Mouse (Mus musculus) heart, embryonic 16.5 days (tissue): ENCODE results near the gene Ano2. TPM values are rescaled to one million over a fixed set of nuclear protein-coding genes. Genes with fewer than 3 reads are reported as not detected.

Experiments
- ATAC-seq: fragments of 200-750 bp; cut with Nextera tagmentation; replicated peaks from 2 replicates; pipeline ENCODE4 v1.8.0; 2017; ENCODE audit warnings: moderate number of reproducible peaks; ENCODE audit not compliant: insufficient read depth, low FRiP score; ENCODE audit errors: extremely low read depth
- H3K27ac ChIP-seq: fragments of 300-500 bp; sonication (generic); 2 replicates; pipeline ENCODE4 v1.5.1; 2014; ENCODE audit warnings: mild to moderate bottlenecking, low read length, control low read depth, moderate library complexity
- H3K27me3 ChIP-seq: fragments of 300-500 bp; sonication (generic); 2 replicates; pipeline ENCODE4 v1.6.1; 2014; ENCODE audit warnings: low read length, mixed read lengths; ENCODE audit not compliant: control insufficient read depth, insufficient read depth
- H3K36me3 ChIP-seq: fragments of 300-500 bp; sonication (generic); 2 replicates; pipeline ENCODE4 v1.6.1; 2014; ENCODE audit not compliant: control insufficient read depth, insufficient read depth
- H3K4me1 ChIP-seq: fragments of 300-500 bp; sonication (generic); 2 replicates; pipeline ENCODE4 v1.6.1; 2014; ENCODE audit warnings: low read length, mixed read lengths; ENCODE audit not compliant: control insufficient read depth, insufficient read depth
- H3K4me2 ChIP-seq: fragments of 300-500 bp; sonication (generic); 2 replicates; pipeline ENCODE4 v1.6.1; 2014; ENCODE audit warnings: low read depth, mild to moderate bottlenecking, control low read depth, low read length
- H3K4me3 ChIP-seq: fragments of 300-500 bp; sonication (generic); 2 replicates; pipeline ENCODE4 v1.5.1; 2014; ENCODE audit warnings: mild to moderate bottlenecking, control low read depth, low read length
- H3K9ac ChIP-seq: fragments of 300-500 bp; sonication (generic); 2 replicates; pipeline ENCODE4 v1.6.1; 2014; ENCODE audit warnings: low read length, control low read depth
- H3K9me3 ChIP-seq: fragments of 300-500 bp; sonication (generic); replicated peaks from 2 replicates; pipeline ENCODE4 v1.6.1; 2016; ENCODE audit warnings: low read length; ENCODE audit not compliant: control insufficient read depth
- WGBS: fragments of 180-500 bp; shearing (Covaris S2); extraction: QIAGEN DNeasy Blood & Tissue Kit; methylation state at CpG from one replicate; pipeline ENCODE4 v1.1.7; 2014; 5-methylcytosine and 5-hydroxymethylcytosine counted together
- polyA plus RNA-seq: library from polyadenylated mRNA; unstranded; fragments of >200 nt; fragmentation: Nextera tagmentation; extraction: Ambion mirVana; gene quantifications from 2 replicates; pipeline ENCODE4 v1.2.1, GENCODE M21; 2015

The Ano2 gene
- polyA plus RNA-seq, 1 experiment from 2014 or later = 0.08 TPM

GRCm38 (mm10) chr6:125727484-125727911 lies 37.3 kb downstream of the Ano2 start:
- no peak overlapping the region for H3K4me3 ChIP-seq
- H3K9me3 ChIP-seq = no peaks in the 10 kb centered on the region
- H3K27me3 ChIP-seq = no peaks in the 10 kb centered on the region
- no peak overlapping the region for H3K27ac ChIP-seq
- ATAC-seq = no peak
- H3K36me3 ChIP-seq = no peaks in the 10 kb centered on the region
- WGBS = 64% methylated on average over 5 of the region's 5 CpGs
- H3K9ac ChIP-seq = no peak overlapping the region
- H3K4me1 ChIP-seq = no peaks in the 10 kb centered on the region
- H3K4me2 ChIP-seq = no peak overlapping the region

GRCm38 (mm10) chr6:125729471-125729870 lies 39.3 kb downstream of the Ano2 start:
- no peak overlapping the region for H3K9ac ChIP-seq
- ATAC-seq = no peak
- no peaks in the 10 kb centered on the region for H3K4me1 ChIP-seq
- H3K36me3 ChIP-seq = no peaks in the 10 kb centered on the region
- no peak overlapping the region for H3K27ac ChIP-seq
- 70% methylated on average over 6 of the region's 6 CpGs for WGBS
- H3K4me3 ChIP-seq = no peak overlapping the region
- H3K27me3 ChIP-seq = no peaks in the 10 kb centered on the region
- no peaks in the 10 kb centered on the region for H3K9me3 ChIP-seq
- no peak overlapping the region for H3K4me2 ChIP-seq

DNA sequence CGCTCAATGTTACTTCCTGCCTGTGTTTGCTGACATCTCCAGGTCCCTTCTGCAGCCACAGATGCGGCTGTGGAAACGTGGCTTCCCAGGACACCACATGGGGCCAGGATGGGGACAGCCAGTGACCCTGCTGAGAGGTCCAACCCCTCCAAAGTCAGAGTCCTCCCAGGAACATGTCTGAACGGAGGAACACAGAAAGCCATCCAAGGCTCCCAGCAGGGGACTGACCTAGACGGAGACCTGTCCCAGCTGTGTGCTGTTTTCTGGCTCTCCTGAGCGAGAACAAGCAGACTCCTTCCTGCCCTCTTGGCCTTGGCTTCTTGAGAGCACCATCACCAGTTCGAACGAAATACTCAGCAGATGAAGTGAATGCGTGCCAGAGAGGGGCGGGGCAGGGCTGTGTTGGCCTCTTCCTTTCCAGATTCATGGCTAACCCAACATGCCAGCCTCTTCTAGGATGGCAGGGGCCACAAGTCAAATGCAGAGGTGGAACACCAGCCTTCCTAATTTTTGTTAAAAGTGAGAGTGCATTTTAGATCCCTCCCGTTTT lies 39.8 kb downstream of the Ano2 start:
- H3K27me3 ChIP-seq = no peaks in the 10 kb centered on the region
- WGBS = 61% methylated on average over 11 of the region's 11 CpGs
- no peak overlapping the region for H3K4me3 ChIP-seq
- no peak overlapping the region for H3K9ac ChIP-seq
- no peaks in the 10 kb centered on the region for H3K9me3 ChIP-seq
- no peaks in the 10 kb centered on the region for H3K36me3 ChIP-seq
- ATAC-seq = no peak
- H3K27ac ChIP-seq = no peak overlapping the region
- no peaks in the 10 kb centered on the region for H3K4me1 ChIP-seq
- H3K4me2 ChIP-seq = no peak overlapping the region

DNA sequence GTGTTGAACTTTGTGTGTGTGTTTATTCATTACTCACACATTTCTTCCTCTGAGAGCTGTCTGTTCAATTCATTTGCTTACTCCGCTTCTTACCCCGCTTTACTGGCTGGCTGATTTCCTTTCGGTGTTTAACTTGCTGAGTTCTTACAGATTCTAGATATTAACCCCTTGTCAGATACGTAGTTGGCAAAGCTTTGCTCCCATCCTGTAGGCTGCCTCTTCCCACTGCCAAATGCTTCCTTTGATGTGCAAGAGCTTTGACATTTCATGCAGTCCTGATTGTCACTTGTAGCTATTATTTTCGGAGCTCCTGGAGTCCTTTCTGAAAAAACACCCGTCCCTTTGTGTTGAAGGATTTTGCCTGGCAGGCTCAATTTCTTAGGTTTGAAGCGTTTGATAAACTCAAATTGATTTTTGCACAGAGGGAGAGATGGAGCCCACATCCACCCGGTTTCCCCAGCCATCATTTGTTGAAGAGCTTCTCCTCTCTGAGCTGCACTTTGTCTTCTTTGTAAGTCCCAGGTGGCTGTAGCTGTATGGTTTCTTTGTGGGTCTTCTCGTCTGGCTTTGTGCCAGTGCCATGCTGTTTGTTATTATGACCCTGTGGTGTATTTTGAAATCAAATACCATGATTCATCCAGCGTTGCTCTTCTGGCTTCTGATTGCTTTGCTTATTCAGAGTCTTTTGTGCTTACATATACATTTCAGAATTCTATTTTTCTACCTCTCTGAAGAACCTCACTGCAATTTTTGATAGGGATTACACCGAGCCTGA lies 47.5 kb downstream of the Ano2 start:
- no peak for ATAC-seq
- WGBS = 53% methylated on average over 11 of the region's 11 CpGs
- H3K9ac ChIP-seq = no peak overlapping the region
- no peak overlapping the region for H3K27ac ChIP-seq
- no peak overlapping the region for H3K4me3 ChIP-seq
- H3K36me3 ChIP-seq = no peaks in the 10 kb centered on the region
- no peak overlapping the region for H3K4me2 ChIP-seq
- H3K27me3 ChIP-seq = no peaks in the 10 kb centered on the region
- H3K9me3 ChIP-seq = no peaks in the 10 kb centered on the region
- H3K4me1 ChIP-seq = no peaks in the 10 kb centered on the region

DNA sequence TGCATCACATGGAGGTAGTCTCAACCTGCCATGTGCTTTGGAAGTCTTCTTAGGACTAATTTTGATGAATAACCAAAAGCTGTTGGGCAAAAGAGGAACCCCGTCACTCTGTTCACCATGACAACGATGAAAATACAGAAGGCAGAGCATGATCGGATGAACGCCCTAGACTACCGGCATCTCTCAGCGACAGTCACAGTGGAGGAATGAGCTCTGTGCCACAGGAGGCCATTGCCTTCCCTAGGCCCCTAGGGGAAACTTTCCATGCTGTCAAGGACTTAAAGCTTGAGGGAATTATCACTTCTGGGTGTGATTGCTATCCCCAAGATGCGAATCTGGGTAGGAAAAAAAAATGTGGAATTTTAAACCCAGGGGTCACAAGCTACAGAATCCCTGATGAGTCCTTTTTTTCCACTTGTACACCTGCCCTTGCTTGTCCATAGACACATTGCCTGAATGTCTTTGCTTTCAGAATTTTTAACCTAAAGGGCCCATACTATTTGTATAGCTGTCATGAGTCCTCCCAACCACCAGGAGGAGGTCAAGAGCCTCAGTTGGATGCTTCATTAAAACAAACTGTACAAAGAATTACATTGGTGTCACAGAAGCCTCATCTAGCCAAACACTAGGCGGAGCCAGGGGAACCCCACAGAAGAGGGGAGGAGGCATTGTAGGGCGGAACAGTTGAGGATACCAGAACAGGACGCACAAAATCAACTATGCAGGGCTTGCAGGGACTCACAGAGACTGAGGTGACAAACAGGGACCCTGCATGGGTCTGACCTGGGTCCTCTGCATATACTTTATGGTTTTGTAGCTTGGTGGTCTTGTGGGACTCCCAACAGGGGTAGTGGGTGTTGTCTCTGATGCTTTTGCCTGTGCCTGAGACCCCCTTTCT lies 53.2 kb downstream of the Ano2 start:
- Histone ChIP-seq H3K27ac (no peak overlapping the region), H3K4me1 (no peaks in the 10 kb centered on the region), H3K9ac (no peak overlapping the region), H3K4me3 (no peak overlapping the region), H3K36me3 (no peaks in the 10 kb centered on the region), H3K27me3 (no peaks in the 10 kb centered on the region), H3K9me3 (no peaks in the 10 kb centered on the region), H3K4me2 (no peak overlapping the region)
- WGBS = 85% methylated on average over 10 of the region's 10 CpGs
- no peak for ATAC-seq

GRCm38 (mm10) chr6:125747322-125747930 lies 57.2 kb downstream of the Ano2 start:
- WGBS = 46% methylated on average over 10 of the region's 10 CpGs
- Histone ChIP-seq H3K36me3 (no peaks in the 10 kb centered on the region), H3K4me3 (no peak overlapping the region), H3K4me1 (no peaks in the 10 kb centered on the region), H3K27ac (no peak overlapping the region), H3K4me2 (no peak overlapping the region), H3K9me3 (no peaks in the 10 kb centered on the region), H3K9ac (no peak overlapping the region), H3K27me3 (no peaks in the 10 kb centered on the region)
- ATAC-seq = no peak

- 48% methylated on average over 3 of the region's 3 CpGs for WGBS
- no peak for ATAC-seq
- no peak overlapping the region for H3K4me3 ChIP-seq
- no peak overlapping the region for H3K27ac ChIP-seq
- no peaks in the 10 kb centered on the region for H3K4me1 ChIP-seq
- no peak overlapping the region for H3K9ac ChIP-seq
- H3K27me3 ChIP-seq = no peaks in the 10 kb centered on the region
- no peaks in the 10 kb centered on the region for H3K9me3 ChIP-seq
- no peaks in the 10 kb centered on the region for H3K36me3 ChIP-seq
- H3K4me2 ChIP-seq = no peak overlapping the region
Observed at GRCm38 (mm10) chr6:125748646-125749045, 58.4 kb downstream of the Ano2 start.

DNA sequence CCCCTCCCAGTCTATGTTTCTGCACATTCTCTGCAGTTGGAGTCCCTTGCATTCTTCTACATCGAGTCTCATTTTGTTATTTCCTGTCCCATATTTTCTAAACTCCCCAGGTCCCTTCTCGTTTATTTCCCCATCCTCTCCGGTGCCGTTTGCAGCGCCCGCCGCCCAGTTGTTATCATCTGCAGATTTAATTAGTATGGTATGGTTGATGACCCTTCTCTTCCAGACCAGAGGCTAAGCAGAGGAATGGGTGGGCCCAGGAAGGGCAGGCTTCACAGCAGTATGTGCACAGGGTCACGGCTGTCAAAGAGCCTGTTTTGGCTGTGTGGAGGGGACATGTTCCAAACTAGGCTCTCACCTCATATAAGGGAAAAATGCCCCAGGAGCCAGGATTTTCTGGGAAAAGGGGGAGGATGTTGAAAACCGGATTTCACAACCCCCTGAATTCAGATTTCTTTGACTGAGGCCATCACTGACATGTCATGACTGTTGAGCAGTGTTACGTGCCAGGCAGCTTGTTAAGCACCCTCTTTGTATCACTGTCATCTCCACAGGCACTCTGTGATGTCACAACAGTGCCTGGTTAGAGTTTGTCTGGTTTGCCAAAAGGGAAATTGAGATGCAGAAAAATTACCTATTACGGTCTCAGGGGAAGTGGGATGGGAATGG lies 72.8 kb downstream of the Ano2 start:
- no peaks in the 10 kb centered on the region for H3K4me1 ChIP-seq
- no peak overlapping the region for H3K4me2 ChIP-seq
- no peak overlapping the region for H3K9ac ChIP-seq
- no peaks in the 10 kb centered on the region for H3K36me3 ChIP-seq
- no peak for ATAC-seq
- H3K27me3 ChIP-seq = no peaks in the 10 kb centered on the region
- WGBS = 62% methylated on average over 11 of the region's 11 CpGs
- no peak overlapping the region for H3K27ac ChIP-seq
- H3K4me3 ChIP-seq = no peak overlapping the region
- no peaks in the 10 kb centered on the region for H3K9me3 ChIP-seq
